Mouse (Mus musculus) c-Kit-positive CD71-negative TER-119-negative erythroid progenitor cells, embryonic 14.5 days (primary cell): Measurements from ENCODE around the gene Schip1.

Source experiments
- DNase-seq: peaks from one replicate; pipeline ENCODE4 v3.0.0-alpha.2; 2013; ENCODE audit warnings: low read depth

The Schip1 gene

GRCm38 (mm10) chr3:68510872-68511271, 446.3 kb downstream of the Schip1 start:
- DNase-seq, result no peak

GRCm38 (mm10) chr3:68511744-68512143, 447.1 kb downstream of the Schip1 start:
- DNase-seq, result no peak

DNA sequence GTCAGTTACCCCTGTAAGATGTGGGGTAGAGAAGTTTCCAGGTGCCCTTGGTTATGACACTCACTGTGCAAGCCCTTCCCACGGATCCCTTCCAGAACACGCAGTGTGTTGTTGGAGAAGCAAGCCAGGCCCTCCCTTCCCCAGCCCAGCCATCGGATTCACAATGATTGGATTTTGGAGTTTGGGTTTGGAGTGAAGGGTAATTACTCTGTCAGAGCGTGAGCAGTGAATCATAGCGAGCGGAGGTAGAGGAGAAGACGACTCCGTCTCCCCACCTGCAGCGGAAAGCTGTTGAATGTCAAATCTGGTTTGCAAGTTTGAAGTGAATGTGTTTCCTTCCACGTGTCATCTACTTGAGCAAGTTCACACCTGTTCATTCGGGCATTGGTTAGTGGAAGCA, 447.7 kb downstream of the Schip1 start:
- no peak for DNase-seq

- no peak for DNase-seq
Observed at GRCm38 (mm10) chr3:68513340-68514119, 448.9 kb downstream of the Schip1 start.

DNA sequence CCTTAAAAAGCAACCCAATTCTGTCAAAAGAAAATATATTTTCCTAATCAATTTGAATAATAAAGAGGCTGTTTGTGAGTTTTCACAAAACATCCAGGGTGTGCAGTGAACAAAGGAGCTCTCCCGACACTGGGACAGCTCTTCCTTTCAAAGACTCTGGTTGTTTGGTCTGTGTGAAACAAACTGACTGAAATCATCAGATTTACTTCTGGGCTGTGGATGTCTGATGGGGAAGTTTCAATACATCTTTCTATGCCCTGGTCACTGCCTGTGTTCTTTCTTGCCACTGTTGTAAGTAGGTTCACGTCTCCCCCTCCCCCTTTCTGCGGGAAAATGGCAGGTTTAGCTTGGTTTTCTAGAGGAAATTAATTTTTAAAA, 449.5 kb downstream of the Schip1 start:
- DNase-seq, result no peak

DNA sequence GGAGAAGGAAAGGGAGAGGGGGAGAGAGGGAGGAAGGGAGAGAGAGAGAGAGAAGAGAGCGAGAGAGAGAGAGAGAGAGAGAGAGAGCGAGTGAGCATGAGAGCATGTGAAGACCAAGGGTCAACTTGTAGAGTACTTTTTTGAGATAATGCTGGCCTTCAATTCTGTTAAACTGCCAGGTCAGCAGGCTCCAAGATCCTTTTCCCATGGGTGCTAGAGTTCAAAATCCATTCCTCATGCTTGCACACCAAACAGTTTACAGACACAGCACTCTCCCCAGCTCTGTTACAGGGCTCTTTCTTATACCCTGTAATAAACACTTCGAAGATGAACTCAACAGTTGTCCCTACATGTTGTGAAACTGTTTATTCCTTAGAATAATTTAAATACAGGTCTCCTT, 450.1 kb downstream of the Schip1 start:
- no peak for DNase-seq

DNA sequence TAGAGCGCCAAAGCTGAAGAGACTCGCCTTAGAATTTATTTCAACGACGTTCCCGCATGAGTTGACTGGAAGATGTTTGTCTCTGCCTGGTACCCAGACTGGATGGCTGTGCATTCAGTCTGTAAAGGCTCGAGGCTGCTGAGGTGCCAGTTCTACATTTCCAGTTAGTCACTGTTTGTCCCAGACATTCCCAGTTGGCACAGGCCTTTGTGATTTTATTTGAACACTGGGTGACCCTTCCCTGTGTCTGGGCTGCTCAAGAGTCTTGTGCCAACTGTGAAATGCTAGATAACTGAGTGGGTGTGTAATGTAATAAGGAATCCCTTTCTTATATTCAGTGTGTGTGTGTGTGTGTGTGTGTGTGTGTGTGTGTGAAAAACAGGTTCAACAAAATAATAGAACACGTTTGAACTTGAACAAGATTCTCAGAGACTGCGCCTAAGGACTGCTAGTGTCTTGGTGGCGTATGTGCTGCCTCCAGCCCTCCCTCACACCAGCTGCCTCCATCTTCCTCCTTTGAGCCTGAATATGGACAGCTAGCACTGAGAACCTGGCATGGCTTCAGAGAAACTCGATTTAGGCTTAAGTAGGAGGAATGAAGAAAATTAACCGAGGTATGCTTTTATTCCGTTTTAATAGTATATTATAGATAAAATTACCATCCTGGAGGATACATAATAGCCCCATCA, 451.9 kb downstream of the Schip1 start:
- DNase-seq, result no peak

DNA sequence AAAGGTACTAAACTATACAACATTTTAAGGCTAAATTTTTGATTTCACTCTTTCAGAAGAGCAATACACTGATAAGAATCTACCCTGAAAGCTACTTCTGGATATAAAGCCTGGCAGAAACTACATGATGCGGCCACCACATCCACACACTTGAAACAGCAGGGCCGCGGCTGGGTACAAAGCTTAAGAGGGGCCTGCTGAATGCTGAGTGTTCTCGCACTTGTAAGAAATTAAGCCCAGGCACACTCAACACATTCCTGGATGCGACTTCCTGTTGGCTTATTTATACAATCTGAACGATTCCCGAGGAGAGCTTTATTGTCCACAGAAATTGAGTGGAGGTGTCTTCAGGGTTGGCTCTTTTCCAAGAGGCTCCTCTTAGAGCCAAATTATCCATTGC, 452.6 kb downstream of the Schip1 start:
- DNase-seq, result no peak

GRCm38 (mm10) chr3:68518041-68518440, 453.4 kb downstream of the Schip1 start:
- DNase-seq, result no peak

DNA sequence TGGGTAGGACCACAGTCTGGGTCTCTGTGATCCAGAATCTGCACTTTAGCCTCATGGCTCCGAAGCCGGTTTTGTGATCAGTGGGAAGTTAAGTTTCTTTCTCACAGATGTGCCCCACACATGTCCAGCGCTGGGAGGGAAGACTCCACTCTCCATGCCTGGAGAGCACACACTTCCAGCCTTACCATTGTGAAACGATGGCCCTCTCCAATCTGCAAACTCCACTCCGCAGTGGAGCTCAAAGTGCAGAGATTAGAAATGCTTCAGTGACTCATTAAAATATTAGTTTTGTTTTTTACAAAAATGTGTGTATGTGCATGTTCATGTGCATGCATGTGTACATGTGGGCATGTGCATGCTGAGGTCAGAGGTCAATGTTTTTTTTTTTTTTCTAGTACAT, 454.0 kb downstream of the Schip1 start:
- no peak for DNase-seq

GRCm38 (mm10) chr3:68525361-68525878, 460.8 kb downstream of the Schip1 start:
- no peak for DNase-seq

- DNase-seq, result no peak
Observed at GRCm38 (mm10) chr3:68526416-68526815, 461.8 kb downstream of the Schip1 start.

DNA sequence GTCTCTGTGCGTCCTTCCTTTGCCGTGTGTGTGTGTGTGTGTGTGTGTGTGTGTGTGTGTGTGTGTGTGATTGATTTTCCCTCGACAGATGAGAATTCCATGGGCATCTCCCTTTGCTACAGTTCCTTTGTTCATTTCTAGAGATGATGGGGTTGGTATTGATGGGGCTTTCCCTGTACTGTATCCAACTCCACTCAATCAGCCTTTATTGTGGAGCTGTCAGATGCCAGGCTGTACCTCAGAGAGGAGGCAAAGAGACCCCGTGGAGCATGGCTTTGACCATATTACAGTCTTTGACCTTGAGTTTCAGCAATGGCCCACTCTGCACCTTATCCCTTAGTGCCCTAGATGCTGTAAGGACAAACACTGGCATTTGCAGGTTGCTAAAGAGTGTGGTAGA, 462.6 kb downstream of the Schip1 start:
- no peak for DNase-seq

DNA sequence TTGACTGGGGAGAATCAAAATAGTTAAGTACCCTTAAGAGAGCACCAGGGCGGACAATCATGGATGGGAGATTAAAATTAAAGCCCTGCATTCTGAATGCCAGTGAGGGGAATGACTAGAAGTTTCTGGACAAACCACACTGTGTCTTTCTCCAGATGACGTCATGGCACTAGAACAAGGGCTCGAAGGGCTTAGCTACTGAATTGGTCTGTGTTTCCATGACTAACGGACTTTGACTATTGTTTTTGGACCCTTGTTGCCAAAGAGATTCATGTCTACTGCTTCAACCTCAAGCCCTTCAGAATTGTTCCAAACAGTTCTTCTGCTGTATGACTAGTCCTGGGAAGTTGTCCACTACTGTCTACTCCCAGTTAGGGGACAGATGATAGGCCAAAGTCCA, 467.3 kb downstream of the Schip1 start:
- no peak for DNase-seq

DNA sequence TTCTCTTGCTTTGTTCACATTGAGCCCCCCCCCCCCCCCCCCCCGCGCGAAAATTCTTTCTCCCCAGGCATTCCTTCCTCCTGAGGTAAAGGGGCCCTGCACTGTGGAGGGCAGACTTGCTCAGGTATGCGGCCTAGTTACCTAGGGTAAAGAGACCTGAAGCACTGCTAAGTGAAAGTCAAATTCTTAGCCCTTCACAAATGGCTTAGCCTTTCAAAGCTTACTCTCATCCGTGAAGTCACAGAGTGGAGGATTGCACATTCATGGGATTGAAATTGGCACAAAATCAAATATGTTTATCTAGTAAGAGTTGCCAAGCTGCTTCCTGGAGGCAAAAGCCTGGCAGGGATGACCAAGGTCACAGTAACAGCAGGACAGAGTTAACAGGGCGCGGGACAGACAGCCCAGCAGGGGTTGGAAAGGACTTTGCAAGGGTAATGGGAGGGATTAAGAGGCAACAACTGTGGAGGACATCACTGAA, 470.0 kb downstream of the Schip1 start:
- no peak for DNase-seq

- no peak for DNase-seq
Observed at GRCm38 (mm10) chr3:68535160-68535728, 470.6 kb downstream of the Schip1 start.

DNA sequence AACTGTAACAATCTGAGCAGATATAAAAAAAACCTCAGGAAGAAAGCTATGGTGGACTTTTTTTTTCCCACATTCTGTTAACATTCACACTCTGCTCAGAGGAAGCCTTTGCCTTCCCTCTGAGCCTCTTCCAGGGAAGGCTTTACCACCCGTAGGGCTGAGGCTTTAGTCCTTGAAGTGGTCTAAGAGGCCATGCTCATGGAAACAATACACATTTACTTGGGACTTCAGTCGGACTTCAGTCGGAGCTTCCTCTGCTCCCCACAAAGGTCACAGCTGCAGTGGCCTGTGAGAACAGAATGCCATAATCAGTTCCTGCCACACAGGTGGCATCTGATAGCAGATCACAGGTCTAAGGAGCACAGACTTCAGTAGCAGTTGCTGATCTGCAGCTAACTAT, 471.5 kb downstream of the Schip1 start:
- no peak for DNase-seq

GRCm38 (mm10) chr3:68541688-68542087, 477.1 kb downstream of the Schip1 start:
- no peak for DNase-seq

GRCm38 (mm10) chr3:68542944-68543501, 478.4 kb downstream of the Schip1 start:
- peak; percentile 36 for DNase-seq

GRCm38 (mm10) chr3:68544811-68545210, 480.2 kb downstream of the Schip1 start:
- DNase-seq, result no peak

DNA sequence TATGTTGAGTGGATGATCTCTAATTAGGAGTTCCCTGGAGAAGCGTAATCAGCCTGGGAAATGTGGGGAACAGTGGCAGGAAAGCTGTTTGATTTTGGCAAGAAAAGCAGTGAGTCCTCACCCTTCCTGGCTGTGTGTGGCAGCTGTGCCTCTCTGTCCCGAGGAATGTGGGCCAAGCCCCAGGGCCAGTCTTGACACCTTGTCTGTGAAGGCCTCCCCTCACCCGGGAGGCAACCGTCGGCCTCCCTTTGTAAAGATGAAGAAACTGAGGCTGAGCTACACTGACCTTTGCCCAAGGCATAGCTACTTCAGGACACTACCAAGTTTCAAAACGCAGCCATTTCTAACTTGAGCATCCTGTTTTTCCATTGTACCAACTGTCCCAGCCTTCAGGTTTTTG, 481.3 kb downstream of the Schip1 start:
- no peak for DNase-seq

GRCm38 (mm10) chr3:68555087-68555662, 490.6 kb downstream of the Schip1 start:
- DNase-seq, result no peak
